Mouse (Mus musculus) cerebellum, adult 9-10 months (tissue): Measurements from ENCODE around the gene Stat4.

Experiments used
- DNase-seq: peaks from one replicate; pipeline ENCODE4 v3.0.0; 2022

Stat4 gene

DNA sequence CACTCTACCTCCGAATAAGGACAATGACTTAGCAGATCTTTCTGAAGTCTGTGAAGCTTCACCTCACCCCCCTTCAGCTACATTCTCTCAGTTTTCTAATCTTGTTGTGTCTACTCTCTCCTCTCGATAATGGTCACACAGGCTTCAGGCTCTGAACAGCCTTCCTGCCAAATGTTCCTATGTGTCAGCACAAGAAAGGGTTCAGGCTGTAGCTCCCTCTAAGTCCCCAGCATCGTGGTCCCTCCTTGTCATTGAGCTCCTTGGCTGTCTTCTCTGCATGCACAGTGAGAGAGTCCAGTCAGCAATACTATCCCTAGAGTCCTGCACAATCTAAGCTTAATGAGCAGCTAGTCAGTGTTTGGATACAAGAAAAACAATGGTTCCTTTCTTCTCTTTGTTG, 124.3 kb downstream of the Stat4 start:
- no peak for DNase-seq

DNA sequence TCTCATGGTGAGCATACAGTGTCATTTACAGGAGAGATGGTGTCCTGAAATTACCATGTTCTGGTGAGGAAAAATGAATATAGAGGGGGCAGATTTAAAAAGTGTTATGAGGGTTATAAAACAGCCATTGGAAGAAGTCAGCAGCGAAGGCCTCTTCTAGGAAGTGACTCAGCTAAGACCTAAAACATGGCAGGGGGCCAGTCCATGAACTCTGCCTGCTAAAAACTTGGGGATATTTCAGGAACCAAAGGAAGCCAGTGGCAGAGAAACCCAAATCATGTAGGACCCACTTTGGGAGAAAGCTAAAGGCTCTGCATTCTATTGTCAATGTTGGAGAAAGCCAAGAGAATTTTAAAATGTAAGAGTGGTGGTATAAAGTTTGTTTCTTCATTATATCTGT, 125.4 kb downstream of the Stat4 start:
- DNase-seq: no peak

DNA sequence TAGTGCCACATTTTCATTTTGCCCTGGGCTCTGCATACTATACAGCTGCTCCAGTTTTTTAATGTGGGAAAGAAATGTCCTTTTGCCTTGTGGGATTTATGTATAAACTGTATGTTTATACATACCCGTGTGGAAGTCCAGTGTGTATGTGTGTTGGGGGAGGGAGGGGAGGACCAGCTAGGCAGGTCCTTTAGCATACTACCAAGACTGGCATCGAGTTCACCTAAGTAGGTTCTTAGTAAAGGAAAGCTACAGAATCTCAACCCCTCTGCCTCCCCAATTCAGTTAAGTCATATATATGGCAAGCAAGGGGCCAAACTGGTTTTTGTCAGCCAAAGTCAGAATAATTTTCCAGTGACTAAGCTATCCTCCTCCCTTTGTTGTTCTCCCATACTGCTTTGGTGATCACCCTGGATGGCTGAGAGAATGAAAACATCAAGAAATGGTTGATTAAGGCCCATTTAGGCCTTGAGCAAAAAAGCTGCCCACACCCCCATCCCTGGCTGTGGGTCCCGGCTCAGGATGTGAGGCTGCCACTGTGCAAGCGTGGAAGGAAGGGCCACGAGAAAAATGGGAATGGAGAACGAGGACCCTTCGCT, 126.2 kb downstream of the Stat4 start:
- DNase-seq: no peak

DNA sequence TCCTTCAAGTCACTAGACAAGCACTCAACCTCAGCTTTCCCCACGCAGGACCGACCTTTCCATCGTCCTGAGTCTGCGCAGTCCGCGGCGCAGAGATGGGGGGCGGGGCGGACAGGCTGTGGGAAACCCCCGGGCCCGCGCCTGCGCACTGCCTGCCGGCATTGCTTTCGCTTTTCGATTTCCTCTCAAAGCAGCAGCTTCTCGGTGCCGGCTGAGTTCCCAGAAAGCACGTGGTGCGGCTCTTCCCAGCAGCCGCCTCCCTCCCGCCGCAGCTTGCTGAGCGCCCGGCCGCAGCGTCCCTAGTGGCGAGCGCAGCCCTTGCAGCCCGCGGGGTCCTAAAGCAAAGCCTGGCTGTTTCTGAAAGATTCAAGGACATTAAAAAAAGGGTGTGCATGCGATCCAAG, 126.7 kb downstream of the Stat4 start:
- peak; percentile 98 for DNase-seq

DNA sequence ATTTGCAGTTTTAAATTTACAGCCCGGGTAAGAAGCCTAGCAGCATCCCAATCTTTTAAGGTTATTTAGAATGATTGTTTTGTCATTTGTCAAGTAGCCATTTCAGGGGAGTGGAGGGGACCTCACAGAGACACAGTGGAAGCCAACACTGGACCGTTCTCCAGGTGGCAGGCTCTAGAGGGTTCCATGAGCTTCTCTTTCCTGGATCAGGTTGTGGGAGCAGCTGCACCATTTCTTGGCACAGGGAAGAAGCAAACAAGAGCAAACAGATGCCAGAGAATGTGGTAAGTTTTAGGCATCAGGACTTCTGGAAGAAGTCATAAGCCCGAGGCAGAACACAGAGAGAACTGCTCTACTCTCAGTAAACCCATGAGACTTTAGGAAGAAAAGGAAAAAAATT, 129.5 kb downstream of the Stat4 start:
- DNase-seq: no peak

DNA sequence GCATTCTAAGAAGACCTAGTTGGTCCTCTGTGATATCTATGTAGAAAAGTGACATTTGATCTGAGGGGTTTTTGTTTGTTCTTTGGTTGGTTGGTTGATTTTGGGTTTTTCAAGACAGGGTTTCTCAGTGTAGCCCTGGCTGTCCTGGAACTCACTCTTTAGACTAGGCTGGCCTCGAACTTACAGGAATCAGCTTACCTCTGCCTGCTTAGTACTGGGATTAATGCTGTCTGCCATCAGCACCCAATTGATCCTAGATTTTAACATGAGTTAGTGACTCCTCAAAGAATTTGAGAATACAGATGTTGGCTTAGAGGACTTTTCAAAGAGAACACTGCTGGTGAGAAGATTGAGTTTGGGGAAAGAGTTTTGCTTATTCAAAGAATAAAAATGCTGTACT, 130.8 kb downstream of the Stat4 start:
- DNase-seq: no peak

DNA sequence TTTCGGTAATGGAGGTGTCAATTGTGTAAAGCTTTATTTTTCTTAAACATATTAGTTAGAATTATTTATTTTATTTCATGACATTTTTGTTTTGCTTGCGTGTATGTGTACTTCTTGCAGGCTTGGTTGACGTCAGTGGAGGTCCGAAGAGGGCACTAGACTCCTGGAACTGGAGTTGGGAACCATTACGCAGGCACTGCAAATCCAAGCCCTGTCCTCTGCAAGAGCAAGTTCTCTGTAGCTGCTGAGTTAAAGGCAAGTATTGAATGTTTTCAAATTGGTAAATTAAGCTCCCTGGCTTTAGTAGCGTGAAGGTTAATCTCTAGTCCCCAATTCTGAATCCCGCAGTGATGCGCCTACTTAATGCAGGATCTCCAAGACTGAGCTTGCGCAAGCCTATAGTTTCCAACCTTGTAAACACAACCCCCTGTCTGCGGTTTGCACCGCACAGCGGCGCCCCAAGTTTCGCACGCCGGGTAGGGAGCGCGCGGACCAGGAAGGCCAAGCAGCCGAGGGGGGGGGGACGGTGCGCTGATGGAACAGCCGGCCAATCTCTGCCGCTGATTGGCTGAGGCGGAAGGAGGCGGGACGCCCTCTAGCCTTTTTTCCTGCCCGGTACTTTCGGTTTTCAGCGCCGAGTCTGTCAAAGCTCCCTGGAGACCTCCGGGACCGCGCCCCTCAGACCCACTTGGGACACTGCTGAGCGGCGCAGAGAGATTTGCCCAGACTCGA, 132.1 kb downstream of the Stat4 start, which contains the start of gene Stat1:
Gene Stat1, plus strand, starts transcription at position 581 of the 732 bp plus-strand sequence.
- peak; percentile 86 for DNase-seq

DNA sequence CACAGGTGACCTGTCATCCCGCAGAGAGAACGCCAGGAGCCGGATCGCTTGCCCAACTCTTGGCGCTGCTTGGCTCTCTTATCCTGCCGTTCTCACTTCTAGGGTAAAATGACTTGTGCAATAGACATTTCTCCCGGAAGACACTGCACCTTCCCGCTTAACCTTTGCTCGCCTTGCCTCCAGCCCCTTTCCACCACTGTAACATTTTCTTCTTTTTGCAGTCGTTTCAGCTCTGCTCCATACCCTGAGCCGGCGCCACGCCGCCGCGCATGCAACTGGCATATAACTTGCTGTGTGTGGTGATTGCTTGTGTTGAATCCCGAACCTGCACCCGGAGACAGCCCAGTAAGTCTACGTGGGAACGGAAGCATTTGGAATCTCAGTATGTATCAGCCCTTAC, 132.7 kb downstream of the Stat4 start:
- DNase-seq: no peak

DNA sequence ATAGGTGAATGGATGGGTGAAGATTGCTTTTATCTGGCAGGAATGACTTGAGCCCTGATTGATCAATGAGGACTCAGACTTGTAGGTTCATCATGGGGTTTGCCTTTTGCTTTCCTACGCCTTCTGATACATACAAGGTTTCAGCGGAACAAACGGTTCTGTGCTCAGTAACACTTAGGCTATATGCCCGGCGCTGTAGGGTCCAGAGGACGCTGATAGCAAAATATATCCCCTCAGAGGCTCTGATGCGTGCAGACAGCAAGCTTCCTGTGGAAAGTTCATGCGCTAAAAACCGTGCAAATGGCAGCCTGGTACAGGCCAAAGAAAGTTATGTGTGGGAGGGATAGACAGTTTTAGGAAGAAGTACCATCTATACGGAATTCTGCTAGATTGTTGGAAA, 133.2 kb downstream of the Stat4 start:
- DNase-seq: no peak

DNA sequence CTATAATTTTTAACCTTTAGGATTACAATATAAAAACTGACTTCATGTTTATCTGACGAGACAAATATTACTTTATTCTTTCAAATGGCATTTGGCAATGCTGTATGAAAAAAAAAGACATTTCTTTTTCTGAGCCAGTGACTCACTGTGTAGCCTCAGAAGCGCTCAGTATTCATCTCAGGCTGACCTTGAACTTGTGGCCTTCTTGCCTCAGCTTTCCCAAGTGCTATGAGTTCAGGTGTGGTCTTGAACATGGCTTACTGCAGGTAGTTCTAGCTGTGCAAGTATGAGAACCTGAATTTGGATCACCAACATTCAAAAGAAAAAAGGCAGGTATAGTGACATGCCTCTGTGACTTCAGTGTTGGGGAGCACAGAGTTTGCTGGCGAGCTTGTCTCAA, 134.1 kb downstream of the Stat4 start:
- DNase-seq: no peak

DNA sequence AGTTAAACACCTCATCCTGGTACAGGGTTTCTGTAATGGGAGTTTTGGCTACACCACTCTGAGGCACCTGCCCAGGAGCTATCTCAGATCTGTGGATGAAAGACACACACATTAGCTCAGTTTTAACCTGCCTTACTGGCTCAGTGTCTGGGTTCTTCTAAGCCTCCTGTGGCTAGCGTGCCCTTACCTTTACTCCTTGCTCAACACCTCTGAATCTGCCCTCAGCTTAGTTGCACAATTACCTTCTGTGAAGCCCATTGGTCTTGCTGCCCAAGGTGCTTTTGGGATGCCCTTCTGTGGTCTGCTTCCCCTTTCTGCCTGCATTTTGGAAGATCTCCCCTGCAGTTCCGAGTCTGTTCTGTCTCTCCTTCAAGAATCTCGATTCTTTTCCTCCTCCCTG, 137.9 kb downstream of the Stat4 start:
- no peak for DNase-seq

DNA sequence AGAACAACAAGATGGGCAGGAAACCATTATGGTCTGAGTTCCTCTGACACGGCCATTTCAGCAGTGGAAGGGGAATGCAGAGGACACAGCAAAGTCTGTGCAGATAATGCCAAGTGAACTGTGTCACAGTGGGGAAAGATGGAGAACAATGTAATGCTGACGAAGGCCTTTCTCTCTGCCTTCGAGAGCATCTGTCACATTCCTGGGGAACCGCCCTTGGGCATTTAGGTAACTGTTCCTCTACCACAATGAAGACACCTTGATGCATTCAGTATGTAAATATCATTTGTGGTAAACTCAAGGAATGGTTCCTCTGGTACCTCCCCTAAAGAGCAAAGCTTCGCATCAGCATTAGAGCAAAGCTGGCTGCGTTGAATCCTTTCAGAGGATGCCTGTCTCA, 140.4 kb downstream of the Stat4 start:
- DNase-seq: no peak

DNA sequence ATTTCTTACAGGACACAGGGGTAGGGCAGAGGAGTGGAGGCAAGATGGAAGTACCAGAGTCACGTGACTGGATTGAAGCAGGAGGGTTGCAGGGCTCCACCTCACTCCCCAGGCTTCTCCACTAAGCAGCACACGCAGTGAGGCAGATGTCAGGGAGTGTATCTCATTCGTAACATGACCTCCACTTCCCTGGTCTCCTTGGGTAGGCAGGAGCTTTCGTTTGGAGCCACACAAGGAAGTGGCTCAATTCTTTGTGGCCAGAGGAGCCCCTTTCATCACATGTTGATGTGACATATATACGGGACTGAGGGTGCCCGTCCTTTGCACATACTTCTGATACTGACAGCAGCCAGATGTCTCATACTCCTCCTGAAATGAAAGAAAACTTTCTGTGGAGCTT, 142.8 kb downstream of the Stat4 start:
- no peak for DNase-seq

DNA sequence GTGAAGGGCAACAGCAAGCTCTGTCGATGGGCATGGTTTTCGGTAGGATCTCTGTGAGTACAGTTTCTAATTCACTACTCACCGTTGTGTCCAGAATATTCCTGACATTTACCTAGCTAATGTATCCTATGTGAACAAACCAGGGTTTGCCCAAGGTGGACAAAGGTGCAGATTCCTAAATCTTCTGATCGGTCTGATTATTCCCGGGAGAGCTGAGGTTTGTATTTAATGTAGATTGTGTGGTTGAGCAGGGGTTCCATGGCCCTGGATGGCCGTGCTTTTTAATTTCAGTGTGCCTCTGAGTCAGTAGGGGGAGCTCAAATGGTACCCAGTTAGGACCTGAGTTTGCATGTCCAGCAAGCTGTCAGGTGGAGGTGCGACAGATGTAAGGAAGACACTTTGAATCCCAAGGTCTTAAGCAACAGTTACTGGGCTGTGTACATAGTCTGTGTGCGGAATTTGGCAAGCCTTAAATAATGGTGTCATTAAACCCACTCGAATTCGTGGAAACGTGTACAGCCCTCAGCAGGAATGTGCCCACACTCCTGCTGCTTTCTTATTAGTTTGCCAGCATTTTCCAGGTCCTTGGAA, 144.9 kb downstream of the Stat4 start:
- no peak for DNase-seq

DNA sequence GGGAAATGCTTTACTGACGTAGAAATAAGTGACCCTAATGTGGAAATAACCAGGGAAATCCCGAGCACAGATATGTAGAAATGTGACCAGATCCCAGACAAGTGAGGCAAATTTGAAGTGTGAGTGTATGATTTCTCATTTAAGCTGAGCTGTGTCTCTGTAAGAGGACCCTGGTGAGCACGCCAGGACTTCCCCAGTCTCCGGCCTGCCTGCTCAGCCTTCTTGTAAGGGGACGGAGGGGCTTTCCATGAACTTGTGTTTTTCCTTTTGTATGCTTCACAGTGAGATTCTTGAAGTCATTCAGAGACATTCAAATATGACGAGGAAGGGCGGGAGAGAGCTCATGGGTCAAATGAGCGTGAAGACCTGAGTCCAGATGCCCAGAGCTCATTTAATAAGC, 146.3 kb downstream of the Stat4 start:
- DNase-seq: no peak

DNA sequence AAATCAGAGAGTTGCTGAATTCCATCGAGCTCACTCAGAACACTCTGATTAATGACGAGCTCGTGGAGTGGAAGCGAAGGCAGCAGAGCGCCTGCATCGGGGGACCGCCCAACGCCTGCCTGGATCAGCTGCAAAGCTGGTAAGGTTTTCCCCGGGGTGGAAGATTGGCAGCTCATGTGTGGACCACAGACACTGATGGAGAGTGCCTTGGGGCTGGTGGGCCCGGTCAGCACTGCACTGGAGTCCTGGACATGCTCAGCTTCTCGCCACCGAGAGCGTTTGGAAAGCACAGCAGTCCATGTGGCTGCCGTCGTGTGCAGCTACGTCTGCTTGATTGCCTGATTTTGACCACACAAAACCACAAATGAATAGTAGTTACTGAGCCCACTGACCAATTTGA, 150.3 kb downstream of the Stat4 start:
- DNase-seq: no peak

DNA sequence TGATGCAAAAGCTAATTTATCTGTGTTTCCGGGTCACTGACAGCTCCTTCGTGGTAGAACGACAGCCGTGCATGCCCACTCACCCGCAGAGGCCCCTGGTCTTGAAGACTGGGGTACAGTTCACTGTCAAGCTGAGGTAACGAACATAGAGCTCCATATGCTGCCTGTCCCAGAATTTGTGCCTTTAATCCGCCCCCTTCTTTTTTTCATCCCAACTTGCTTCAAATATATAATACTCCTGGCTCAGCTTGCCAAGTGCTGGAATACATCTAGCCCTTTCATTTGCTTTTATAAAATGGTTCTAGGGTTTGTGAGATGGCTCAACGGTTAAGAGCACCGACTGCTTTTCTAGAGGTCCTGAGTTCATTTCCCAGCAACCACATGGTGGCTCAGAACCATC, 153.6 kb downstream of the Stat4 start:
- no peak for DNase-seq

DNA sequence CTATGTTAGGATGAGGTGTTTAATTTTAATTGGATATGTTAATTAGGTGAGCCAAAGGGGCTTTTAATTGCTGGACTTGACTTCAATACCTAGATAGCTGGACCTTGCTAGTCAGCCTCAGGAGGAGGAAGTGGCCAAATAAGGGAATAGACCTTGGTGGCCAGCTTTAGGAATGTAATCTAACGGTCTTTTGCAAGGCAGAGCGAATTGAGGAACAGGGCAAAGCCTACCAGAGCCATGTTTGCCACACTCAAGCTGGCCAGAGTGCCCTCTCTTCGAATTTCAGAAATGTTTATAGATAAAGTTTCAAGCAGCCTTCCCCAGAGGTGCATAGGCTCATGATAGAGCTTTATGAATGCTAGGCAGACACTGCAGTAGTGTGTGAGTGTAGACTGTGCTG, 154.5 kb downstream of the Stat4 start:
- DNase-seq: no peak

DNA sequence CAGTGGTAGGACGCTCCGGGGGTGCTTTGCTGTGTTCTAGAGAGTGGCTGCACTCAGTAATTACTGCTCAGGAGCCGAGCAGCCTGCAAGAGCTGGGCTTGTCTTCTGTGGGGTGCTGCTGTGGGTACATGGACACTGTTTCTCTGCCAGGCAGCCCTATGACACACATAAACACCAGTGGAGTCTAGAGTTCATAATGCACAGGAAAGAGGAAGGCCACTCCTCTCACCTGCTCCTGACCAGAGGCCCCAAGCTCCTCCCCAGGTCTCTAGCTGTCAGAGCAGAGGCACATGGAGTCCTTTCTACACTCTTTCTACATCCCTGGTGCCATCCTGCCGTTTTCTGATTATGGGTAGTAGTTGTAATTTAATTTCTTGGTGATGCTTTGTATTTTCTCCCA, 155.2 kb downstream of the Stat4 start:
- no peak for DNase-seq

DNA sequence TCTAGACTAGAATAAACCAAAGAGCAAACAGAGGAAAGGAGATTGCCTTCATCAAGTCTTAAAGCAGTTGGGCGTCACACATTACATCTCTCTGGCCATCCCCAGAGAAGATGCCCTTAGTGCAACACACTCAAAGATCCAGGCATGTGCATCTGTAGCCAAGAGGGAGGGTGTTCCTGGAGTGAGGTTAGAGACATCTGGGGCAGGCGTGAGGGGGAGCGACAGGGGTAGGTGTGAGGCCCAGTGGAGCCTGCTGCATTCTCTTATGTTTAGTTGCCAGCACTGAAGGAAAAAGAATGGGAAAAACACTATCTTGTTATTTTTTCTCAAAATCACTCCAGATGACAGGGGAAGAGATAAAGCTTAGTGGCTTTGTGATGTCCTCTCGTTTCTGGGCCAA, 156.2 kb downstream of the Stat4 start:
- no peak for DNase-seq

DNA sequence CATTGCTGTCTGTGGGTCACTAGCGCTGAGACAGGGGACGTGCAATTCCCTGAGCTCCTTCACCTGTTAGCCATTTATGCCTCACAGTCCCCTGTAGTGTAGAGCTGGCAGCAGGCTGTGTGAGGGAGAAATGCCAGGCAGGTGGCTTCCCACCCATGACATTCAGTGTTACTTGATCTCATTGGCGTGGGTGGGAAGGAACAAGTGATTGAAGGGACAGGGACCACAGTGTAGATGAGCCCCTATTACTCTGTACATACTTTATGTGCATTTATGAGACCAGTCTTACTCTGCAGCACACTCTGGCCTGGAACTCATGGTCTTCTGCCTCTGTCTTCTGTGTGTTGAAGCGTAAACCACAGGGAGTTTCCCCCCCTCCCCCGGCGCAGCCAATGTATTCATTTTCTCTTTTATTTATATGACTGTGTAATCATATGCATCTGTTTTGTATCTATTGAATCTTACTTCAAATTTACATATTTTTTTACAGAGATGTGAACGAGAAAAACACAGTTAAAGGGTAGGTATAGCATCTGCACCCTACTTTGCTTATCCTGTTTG, 156.7 kb downstream of the Stat4 start:
- DNase-seq: no peak

DNA sequence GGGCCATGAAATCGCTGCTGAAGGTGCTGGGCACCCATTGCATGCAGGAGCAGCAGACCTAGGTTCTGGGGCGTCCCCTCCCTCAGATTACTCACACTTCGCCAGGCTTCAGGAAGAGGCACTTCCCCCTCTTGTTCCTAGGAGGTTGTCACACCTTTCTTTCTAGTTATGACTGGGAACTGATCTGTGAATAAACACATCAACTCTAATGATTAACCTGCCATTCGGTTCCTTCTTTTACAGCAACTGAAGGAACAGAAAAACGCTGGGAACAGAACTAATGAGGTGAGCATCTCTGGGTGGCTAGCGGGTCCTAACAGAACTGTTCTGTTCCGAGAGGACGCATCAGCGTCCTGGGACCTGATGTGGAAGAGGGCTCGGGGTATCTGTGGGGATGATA, 158.0 kb downstream of the Stat4 start:
- DNase-seq: no peak

DNA sequence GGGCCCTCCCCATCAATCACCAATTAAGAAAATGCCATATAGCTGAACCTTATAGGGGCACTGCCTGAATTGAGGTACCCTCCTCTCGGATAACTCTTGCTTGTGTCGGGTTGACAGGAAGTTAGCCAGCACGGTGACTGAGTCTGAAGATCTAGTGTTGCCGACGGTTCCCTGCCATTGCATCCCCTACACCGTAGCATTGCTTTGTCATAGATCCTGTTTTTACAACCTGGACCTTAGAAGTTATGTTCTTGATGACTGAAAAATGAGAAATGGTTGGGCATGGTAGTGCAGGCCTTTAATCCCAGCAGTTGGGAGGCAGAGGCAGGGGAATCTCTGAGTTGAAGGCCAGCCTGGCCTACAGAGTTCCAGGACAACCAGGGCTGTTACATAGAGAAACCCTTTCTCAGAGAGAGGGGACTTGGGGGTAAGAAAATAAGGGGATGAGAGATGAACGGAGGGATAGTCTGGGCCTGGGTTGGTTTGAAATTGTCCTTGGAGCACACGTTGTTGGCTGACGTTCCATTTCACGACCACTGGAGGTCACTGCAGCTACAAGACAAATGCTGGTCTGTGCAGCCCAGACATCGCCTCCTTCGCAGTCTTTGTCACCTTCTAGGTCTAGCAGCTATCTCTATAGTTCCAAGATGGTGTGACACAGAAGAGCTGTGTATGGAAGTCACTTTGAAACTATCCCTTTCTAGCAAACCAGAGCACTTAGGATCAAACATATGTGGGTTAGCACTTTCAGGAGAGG, 159.4 kb downstream of the Stat4 start:
- peak; percentile 79 for DNase-seq

DNA sequence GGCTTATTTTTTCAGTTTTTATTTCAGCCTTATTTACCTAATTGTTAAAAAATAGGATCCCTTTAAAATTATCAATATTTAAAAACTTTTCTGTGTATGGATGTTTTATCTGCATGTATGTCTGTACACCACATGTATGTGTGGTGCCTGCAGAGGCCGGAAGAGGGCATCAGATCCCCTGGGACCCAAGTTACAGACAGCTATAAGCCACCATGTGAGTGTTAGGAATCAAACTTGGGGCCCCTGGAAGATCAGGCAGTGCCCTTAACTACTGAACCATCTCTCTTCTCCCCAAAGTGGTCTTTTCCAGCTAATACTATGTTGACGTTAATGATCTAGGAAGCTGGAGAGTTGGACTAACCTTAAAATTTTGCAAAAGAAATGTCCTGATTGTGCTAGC, 160.5 kb downstream of the Stat4 start:
- DNase-seq: no peak
